Mouse (Mus musculus) thymus, postnatal 4 days (tissue): Measurements from ENCODE around the gene Slc25a1.
"Not testable (repeated sequence)": the region's sequence is repeated elsewhere in the genome, so short reads cannot be mapped to it uniquely, and the experiment has no call there.

Experiments
- DNase-seq: peaks from one replicate; pipeline ENCODE4 v3.0.0; 2021

Gene Slc25a1

DNA sequence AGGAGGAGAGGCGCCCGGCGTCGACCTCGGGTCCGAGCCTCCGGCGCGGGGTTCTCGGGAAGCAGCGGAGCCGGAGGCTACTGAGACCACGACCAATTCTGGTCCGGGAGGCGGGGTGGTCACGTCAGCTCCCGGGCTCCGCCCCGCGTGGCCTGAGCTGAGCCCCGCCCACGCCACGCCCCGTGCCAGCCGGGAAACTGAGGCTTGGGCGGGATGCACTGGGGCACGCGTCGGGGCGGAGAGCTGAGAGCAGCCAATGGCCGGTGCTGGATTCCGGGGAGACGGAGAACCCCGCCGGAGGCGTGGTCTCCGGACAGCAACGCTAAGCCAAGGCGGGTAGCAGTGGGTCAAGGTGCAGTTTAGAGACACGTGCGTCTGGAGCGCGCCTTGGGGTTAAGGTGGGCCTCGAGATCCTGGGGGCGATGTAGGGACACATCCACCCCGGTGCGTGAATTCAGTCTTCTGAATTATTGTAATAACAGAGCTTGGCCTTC, at the start of gene Slc25a1:
Gene Slc25a1, minus strand, starts transcription at position 133 of the 494 bp plus-strand sequence.
- peak; percentile 74 for DNase-seq

DNA sequence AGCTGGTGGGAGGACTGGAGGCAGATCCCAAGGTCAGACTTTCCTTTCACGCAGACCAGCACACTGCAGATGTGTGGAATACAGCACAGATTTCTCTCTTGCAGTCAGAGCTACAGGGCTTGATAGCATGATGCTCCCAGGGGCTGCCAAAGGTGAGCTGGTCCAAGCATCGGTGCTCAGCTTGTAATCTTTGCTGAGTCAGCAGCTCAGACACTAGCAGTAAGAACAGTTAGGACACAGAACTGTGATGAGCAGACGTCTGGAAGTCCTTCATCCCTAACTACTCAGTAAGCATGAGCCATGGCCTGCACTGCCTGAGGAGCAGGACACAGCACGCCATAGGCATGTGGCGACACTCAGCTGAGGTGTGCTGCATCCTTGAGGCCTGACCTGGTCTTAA, 43.8 kb upstream of the Slc25a1 start:
- no peak for DNase-seq

DNA sequence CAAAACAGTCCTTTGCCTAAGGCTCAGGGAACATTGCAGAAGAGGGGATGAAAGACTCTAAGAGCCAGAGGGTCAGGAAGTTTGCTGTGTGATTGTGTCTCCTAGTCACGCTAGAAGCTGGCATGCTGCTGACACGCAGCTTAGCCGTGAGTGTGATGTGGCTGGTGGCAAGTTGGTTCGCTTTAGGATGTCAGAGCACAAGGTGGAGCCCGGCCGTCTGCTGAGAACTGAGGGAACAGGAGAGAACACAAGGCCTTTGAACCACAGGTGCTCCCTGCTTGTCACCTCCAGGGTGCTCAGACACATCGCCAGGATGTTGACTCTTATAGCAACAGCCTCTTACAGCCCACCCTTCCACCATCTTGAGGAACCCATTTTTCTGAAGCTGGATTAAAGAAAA, 34.1 kb upstream of the Slc25a1 start:
- peak; percentile 57 for DNase-seq

DNA sequence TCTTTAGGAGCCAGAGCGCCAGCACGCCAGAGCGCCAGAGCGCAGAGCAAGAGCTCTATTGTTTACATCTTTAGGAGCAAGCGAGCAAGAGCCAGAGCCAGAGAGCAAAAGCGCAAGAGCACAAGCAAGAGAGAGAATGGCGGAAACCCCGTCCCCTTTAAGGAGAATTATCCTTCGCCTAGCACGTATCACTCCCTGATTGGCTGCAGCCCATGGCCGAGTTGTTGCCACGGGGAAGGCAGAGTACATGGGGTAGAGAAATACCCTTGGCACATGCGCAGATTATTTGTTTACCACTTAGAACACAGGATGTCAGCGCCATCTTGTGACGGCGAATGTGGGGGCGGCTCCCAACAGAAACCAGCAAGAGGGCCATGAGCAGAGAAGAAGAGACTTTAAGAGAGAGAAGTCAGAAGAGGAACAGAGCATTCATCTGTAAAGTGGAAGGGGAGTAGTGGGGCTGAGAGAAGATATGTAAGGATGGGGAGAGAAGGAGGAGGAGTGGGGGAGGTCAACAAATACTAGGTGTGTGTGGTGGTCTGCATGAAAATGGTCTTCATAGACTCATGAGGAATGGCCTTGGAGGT, 28.1 kb upstream of the Slc25a1 start:
- DNase-seq, result not testable (repeated sequence)

DNA sequence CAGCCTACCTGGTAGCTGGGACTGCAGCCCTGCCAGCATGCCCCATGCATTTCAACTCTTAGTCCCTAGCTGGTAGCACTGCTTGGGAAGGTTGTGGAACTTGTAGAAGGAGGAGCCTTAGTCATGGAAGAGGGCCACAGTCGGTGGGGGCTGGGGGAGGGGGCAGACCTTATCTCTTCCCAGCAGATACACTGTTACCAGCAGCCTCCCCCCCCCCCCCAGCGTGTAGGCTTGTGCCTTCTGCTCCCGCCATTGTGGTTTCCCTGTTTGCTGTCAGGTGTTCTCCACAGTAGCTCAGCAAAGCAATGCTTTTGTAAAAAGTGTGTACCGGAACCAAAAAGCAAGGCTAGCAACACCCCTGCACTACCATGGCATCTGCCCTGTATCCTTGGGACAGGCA, 23.6 kb upstream of the Slc25a1 start:
- no peak for DNase-seq

DNA sequence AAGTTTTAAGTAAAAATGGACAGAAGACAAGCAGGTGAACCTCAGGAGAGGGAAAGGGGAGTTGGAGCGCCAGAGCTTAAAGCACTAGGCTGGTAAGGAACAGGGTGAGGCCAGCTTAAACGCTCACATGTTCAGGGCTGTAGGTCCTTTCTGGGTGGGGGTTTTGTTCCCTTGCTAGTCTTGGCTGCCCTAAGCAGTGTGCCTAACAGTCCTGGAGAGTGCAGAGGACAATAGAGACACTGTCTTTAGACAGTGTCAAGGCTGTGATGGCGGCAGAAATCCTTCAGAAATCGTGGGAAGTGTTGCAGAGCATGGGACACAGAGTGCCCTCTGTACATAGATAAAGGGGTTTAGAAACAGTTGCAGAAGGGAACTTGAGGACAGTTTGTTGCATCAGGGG, 22.0 kb upstream of the Slc25a1 start:
- DNase-seq, result no peak

DNA sequence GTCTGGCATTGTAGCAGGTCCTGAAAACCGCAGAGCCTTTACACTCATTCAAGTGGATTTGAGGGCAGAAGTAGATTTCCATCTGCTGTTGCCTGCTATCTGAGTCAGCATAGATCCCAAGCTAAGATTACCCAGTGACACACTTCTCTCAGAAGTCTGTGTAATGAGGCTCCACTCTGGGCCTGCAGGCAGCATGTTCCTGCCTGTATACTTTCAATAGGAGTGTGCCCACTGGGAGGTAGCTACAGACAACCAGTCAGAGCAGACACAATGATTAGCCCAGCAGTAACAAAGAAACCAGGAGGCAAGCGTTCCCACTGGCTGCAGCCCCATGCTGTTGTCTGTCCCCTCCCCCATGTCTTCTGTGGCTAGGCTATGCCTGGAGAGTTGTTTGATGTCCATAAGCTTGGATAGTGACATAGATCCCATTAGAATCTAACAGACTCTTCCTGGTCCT, 21.4 kb upstream of the Slc25a1 start:
- DNase-seq, result no peak

DNA sequence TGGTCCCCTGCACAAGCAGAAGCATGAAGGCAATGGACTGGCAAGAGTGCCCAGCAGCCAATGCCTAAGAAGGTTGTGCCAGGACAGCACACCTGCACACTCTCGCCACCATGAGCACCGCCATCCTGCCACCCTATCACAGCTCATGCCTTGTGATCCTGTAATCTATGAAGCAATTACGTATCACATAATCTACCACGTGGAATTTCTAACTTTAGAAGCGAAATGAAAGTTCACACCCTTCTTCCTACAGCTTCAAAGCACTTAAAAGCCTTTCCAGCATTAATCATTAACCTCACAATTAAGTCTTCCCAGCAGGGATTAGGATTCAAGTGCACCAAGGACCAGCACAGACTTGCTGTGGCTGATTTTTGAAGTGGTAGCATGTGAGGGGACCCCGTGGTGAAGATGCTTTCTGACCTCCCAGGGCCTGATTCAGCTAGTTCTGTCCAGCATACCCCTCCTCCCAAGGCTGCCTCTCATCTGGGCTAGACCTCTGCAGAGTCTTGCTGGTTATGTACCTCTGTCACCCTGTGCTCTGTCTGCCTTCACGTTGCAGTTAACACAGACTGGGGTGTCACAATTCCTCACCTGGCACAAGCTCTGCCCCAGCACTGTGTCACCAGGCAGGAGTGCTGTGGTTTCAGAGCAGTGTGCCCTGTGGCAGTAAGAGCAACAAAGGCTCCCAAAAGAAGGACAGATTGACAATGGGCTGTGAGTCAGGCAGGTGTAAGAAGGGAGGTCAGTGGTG, 17.2 kb upstream of the Slc25a1 start:
- DNase-seq, result no peak

DNA sequence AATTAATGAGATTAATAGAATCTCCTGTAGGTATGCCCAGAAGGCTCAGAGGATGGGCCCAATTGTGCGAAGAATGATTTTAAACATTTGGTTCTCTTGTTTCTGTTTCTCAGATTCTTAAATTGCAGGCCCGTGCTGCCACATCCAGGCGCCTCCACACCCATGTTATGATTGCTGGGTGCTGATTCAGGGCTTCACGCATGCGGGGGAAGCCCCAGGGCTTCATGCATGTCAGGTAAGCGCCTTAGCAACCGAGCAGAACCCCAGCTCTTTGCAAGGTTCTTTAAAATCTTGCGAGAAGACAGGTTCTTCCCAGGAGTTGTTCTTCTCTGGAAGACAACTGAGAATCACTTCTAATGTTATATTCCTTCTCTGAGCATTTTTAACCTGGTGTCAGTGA, 15.4 kb upstream of the Slc25a1 start:
- DNase-seq, result no peak

DNA sequence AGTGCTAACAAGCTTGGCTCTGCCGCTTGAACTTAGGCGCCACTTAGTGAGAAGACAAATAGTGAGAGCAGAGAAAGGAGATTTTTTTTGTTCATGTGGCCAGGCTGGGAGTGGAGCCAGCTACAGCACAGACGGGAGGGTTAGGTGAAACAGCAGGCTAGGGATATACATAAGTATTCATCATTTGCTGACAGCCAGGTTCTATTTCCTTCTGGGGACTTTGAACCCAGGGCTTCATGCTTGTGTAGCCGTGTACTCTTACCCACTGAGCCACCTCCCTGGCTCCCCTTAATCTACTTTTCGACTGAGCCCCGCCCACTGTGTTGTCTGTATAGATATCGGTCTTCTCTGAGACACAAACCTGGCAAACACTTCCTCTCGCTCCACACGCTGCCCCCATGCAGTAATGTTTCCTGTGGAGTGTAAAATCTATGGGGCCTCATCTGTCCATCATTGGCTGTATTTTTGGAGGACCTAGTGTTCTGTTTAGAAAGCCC, 11.3 kb upstream of the Slc25a1 start:
- no peak for DNase-seq

DNA sequence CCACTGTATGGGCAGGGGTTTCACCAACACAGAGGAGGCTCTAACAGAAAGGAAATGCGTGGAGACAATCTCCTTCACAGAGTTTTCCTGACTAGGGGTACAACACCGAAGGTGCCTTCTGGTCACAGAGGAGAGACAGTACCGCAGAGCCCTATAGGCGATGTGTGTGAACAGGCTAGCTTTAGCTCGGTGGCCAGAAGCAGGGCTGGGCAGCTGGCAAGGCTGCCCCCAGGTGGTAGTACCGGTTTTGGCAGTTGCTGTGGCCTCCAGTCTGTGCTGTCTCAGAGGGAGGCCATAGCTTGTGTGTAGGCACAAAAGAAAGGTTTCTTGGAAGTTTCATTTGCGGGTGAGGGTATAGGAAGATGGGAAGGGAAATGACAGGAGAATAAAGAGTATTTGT, 10.8 kb upstream of the Slc25a1 start:
- peak; percentile 81 for DNase-seq

DNA sequence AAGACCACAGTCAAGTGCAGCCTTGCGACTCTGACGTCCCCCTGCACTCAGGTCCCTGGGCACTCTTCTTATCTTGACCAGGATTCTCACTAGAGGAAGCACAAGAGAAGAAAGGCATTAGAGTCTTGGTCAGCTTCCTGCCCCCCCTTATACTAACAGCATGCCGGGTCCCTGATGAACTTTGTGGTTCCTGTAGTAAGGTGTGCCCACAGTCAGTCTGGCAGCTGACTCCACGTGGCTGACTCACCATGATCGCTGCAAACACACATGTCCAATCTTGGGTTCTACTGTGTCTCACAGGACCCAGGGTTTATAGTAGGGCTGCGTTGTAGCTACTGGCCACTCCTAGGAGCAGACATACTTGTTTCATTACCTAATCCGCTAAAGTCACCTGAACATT, 10.2 kb upstream of the Slc25a1 start:
- no peak for DNase-seq

DNA sequence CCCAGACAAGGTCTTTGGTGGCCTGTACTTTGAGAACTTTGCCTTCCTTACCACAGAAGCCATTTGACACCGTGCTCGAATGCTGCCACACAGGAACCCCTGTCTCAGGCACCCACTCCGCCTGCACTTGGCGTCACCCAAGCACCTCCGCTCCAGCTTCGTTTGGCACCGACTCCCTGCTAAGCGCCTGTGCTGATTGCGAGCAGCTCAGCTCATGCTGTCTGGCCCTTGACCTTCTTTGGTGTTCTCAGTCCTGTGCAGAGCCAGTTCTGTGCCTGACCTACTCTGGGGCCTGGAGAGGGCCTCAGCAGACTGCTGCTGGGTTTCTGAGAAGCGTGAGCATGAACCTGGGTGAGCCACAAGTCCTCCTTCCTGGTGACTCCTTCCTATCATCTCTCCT, 8.8 kb upstream of the Slc25a1 start:
- no peak for DNase-seq

DNA sequence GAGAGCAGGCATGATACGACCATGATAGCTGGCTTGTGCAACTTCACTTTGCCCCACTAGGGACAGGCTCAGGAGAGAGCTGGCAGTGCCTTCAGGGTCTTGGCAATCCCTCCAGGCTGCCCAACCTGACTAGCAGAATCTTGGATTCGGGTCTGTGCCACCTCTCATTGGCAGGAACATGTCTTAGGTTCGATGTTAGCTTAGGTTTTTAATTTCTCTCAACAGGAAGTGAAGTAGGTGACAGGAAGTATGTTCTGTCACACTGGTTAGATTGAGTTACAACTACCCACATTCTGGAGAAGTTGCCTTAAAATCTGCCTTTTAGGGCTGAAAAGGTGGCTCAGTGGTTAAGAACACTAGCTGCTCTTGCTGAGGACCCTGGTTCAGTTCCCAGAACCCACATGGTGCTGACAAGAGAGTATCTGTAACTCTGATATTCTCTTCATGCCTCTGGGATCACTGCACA, 6.5 kb upstream of the Slc25a1 start:
- peak; percentile 46 for DNase-seq

DNA sequence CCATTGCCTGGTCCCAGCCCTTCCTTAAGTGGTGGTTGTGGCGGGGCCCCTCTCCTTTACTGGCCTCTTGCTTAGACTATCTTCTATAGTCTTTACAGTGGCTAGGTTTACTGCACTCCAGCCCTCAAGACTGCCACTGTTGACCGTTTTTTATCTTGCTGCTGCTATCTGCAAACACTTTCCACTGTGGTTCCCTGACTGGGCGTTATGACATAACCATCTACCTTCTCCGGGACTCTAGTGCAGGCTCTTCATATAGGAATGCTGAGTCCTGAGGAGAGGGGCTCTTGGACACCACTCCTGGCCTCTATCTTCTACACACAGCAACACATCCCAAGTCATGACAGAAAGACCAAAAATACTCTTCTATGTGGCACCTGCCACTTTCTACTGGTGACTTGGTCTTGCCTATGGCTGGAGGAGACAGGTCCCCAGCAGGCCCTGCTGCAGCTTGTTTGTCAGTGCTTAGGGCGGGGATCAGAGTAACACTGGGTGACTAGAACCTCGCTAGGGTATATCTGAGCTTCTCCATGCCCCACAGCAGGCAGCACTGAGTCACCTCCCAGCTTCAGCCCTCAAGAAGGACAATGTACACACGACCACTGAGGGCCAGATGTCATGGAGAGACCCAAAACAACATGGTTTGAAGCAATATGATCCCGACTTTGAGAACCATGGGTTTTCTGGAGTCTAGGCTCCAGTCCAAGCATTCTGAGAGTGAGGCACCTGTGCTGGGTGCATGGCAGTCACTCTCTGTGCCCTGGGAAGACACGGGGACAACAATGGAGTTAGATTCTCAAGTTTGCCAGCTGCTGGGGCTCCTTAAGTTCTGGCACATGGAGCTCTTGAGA, 5.8 kb upstream of the Slc25a1 start:
- DNase-seq, result no peak

DNA sequence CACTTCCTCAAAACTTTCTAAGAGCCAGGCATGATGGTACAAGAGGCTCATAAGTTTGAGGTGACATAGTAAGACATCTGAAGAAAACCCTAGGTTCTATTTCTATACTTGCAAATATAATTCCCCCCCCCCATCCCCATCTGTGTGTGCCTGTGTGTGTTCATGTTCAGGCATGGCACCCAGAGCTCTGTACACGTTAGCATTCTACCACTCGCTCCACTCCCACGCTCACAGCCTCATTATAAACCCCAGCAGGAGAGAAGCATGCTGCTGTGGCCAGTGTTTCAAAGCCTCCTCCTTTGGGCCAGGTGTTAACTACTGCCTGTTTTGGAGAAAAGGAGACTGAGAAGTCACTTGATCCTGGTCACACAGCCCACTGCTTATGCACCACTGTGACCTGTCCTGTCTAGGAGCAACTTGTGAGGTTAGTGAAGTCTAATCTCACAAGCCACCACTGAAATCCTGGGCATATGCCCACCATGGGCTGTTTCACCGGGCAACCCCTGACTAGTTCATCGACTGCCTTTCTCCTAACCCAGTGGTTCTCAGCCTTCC, 4.0 kb upstream of the Slc25a1 start:
- DNase-seq, result no peak

DNA sequence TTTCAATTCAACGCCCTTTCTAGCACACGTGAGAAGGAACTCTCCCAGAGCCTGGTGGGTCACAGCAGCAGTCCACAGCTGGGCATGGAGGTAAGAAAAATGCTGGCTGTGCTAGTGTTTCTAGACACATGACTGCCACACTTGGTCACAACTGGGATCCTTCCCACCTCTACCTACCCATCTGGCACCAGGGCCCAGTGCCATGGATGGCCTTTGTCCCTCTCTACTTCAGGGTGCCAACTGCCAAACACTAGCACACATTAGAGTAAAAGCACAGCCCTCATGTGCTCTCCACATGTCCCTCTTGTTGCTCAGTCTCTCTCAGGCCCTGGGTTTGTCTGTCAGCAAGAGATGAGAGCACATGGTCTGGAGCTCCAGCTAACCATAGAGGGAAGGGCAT, 1.6 kb upstream of the Slc25a1 start:
- DNase-seq, result no peak

DNA sequence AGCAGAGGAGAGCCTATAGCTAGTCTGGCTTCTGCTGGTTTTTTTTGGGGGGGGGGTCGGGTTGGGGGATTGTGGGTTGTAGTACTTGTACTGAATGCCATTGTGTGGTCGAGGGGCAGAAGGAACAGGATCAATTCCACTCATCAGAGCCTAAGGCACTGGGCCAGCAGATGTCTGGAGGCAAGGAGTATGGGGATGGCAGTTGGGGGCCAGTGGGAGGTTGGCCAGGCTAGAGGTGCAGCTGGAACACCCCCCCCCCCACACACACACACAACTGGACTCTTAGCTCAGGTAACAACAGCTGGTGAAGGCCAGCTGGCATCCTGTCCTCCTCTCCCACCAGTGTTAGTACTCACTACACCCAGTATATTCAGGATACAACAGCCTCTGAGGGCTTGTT, 1.2 kb upstream of the Slc25a1 start:
- no peak for DNase-seq

DNA sequence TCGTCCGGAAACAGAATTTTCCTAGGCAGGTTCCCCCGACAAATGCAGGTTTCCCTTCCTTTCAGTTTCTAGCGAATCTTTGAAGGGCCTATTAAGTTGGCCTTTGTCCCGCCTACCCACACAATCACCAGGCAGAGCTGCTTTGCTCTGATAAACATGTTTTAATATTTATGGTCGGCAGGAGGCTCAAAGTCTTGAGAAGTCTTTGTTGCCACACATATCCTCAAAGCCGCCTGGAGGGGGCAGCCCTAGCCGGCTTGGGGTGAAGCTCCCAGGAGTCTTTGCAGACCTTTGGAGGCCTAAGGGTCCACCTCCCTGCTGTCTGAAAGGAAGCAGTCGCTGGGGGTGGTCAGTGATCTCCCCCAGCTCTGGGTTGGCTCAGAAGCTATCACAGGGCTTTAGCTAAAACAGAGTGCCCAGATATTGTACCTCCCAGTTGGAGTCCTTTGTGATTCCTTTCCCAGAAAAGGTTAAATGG, 647 bp upstream of the Slc25a1 start:
- peak; percentile 85 for DNase-seq

DNA sequence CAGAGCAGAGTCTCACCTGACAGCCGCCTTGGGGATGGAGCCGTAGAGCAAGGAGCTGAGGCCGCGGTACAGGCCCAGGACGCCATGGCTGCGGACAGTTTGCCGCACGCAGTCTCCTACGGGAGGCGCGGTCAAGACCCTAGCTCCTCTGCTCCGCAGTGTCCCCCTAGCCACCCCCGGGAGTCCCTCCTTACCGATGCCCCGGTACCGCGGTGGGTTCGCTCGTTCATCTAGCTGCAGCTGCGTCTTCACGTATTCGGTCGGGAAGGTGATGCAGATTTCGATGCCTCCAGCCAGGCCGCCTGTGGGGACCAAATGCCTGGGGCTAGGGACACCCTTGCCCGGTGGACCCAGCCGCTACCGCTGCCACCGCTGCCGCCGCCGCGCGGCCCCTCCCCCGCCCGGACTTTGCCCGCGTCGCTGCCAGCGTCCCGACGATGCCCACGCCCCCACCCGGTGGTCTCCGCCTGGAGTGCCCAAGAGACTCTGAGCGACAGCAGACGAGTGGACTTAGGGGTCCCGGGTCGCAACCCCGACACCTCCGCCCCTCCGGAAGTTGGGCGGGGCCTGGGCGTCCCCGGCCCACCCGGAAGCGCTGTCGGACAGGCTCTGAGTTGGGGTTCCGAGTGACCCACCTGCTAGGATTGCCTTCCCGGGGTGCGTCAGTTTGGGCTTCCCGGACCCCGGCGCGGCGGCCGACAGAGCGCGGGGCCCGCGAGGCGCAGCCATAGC, 502 bp downstream of the Slc25a1 start:
- peak; percentile 73 for DNase-seq

DNA sequence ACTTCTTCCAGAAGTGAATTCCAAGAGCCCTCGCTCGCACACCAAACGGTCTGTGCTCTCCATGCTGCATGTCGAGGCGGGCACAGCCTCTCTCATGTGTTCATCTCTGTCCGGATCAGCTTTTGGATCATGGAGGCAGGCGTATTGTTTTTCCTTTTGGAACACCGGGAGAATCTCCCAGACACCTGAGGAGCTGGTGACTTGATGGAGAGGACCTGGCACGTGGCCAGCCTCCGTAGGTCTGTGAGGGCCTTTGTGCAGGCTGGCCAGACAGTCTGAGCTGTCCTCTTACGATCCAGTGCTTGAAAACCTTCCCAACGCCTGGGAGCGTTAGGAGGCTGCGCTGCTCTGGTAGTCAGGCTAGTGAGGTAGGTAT, 5.9 kb downstream of the Slc25a1 start:
- DNase-seq, result no peak
